Mouse (Mus musculus): ENCODE measurements around the gene H3f3a.
"Not testable (repeated sequence)": the region's sequence is repeated elsewhere in the genome, so short reads cannot be mapped to it uniquely, and the experiment has no call there.

Gene H3f3a

GRCm38 (mm10) chr1:180813885-180814740 lies at the start of gene H3f3a:
TSS of gene H3f3a (minus strand) at chr1:180813943.
- no peak for DNase-seq (ENCODE audit: extremely low read depth, low read depth, low spot score)

GRCm38 (mm10) chr1:180860030-180860429 lies 46.3 kb upstream of the H3f3a start:
- DNase-seq (ENCODE audit: extremely low read depth, low read depth, low spot score), result no peak

GRCm38 (mm10) chr1:180858763-180859162 lies 45.0 kb upstream of the H3f3a start:
- DNase-seq (ENCODE audit: extremely low read depth, low read depth, low spot score), result no peak

GRCm38 (mm10) chr1:180850316-180851270 lies 36.9 kb upstream of the H3f3a start, which contains the start of gene Sde2:
TSS of gene Sde2 (plus strand) at chr1:180851127.
- peak; percentile 71 for DNase-seq (ENCODE audit: extremely low read depth, low read depth, low spot score)

GRCm38 (mm10) chr1:180849701-180850301 lies 36.1 kb upstream of the H3f3a start:
- DNase-seq (ENCODE audit: extremely low read depth, low read depth, low spot score), result no peak

DNA sequence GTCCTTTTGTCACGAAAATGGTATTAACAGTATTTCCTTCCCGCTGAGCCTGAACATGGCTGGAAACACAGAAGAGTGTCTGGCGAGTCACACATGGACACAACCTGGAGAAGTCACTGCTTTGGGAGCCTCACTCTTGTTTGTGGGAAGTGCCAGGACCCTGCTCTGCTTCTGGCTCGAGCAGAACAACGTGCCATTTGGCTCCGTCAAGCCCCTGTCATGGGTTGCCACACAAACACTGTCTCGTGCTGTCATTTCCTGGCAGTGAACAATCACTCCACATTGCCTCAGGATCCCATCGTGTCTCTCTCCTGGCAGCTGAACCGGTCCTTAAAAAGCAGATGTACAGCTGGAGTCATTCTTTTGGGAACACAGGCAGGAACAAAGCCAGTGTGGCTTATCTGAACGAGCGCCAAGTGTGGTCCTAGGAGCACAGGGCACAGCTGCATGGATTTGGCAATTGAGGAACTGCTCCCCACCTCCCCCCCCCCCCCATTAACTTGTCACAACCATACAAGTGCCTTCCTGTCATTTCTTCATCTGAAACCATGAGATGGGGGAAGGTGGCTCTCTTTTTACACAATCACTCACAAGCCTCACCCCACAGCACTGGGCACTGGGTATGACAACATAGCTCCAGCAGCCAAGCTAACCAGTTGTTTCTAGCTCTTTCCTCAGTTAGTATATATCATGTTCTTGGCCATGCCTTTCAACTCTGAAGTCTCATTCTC lies 34.9 kb upstream of the H3f3a start:
- DNase-seq (ENCODE audit: extremely low read depth, low read depth, low spot score), result peak; percentile 76

GRCm38 (mm10) chr1:180848114-180848510 lies 34.4 kb upstream of the H3f3a start:
- no peak for DNase-seq (ENCODE audit: extremely low read depth, low read depth, low spot score)

- no peak for DNase-seq (ENCODE audit: extremely low read depth, low read depth, low spot score)
These were observed 28.0 kb upstream of the H3f3a start for GRCm38 (mm10) chr1:180841561-180842300.

GRCm38 (mm10) chr1:180839201-180839910 lies 25.6 kb upstream of the H3f3a start:
- DNase-seq (ENCODE audit: extremely low read depth, low read depth, low spot score), result no peak

DNA sequence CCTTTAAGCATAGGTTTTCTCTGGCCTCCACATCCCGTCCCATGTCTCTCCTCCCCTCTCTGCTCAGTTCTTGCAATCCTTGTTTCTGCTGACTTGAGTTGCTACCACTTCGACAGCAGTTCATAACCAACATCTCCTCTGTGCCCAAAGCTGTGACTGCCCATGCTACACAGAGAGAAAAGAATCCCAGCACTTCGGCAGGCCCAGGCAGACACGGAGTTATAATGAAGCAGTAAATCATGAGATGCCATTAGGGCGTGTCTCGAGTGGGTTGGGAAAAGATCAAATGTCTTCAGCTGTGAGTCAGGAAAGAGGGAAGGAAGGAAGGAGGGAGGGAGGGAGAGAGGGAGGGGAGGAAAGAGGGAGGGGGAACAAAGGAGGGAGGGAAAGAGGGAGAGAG lies 24.3 kb upstream of the H3f3a start:
- no peak for DNase-seq (ENCODE audit: extremely low read depth, low read depth, low spot score)

- no peak for DNase-seq (ENCODE audit: extremely low read depth, low read depth, low spot score)
These were observed 23.4 kb upstream of the H3f3a start for GRCm38 (mm10) chr1:180837186-180837585.

GRCm38 (mm10) chr1:180836467-180836866 lies 22.7 kb upstream of the H3f3a start:
- DNase-seq (ENCODE audit: extremely low read depth, low read depth, low spot score), result not testable (repeated sequence)

DNA sequence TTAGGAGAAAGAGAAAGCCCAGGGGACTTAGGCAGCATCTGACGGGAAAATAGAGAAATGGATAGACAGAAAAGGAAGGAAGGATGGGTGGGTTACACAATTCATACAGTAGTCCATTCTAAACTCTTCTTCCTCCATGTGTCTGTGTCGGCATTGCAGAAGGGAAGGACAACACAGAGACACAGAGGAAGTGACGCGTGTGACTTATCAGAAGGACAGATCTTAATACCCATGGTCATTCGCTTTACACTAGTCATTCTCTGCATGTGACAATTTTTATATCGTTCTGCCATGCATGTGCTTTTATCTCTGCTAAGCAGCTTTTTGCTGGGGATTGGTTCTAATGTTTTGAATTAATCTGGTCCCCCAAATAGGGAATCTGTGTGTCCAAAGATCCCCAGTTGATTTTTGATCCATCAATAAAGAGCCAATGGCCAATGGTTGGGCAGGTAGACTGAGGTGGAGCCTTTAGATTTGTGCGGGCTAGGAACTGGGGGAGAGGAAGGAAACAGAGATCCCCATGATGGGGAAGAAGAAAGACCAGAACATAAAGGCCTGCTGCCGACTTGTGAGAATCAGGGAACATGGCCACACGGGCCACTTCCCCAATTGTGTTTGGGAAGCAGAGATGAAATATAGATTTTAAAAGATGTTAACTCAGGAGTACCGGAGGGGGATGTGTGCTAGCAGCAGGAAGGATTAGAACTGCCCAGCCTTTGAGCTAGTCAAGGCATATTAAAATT lies 21.7 kb upstream of the H3f3a start:
- DNase-seq (ENCODE audit: extremely low read depth, low read depth, low spot score), result no peak

GRCm38 (mm10) chr1:180830588-180831346 lies 17.0 kb upstream of the H3f3a start:
- DNase-seq (ENCODE audit: extremely low read depth, low read depth, low spot score), result peak; percentile 81

DNA sequence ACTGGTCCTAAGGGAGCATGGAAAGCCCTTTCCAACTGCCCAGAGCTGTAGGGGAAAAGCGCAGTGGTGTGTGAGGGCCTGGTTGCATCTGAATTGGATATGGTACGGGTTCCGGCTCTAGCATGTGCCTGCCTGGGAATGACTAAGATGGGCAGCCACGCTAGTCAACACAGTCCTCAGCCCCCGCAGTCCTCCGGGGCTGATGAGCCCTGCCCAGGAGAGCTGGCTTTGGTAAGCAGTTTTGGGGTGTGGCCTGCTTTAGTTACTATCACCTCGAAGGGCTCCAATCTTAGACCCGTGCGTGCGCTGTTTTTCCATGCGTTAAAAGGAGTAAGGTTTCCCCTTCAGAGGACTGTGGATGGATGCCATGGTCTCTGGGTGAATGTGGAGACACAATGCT lies 16.4 kb upstream of the H3f3a start:
- DNase-seq (ENCODE audit: extremely low read depth, low read depth, low spot score), result no peak

DNA sequence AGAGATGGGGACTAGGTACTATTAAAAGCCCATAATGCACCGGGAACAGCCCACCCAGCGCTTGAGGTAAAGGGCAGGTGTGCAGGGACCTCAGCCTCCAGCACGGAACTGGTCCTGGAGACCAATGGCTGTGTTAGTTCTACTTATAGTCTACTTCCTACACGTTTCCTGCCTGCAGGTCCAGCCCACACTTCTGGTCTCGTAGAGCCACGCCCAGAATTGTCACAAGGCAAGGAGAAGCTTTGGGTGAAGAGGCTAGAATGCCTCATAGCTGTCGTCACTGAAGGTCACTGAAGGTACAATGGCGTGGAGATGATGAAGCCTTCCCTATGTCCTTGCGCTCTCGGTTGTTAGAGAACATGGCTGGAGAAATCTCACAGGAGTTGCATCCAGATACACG lies 16.0 kb upstream of the H3f3a start:
- DNase-seq (ENCODE audit: extremely low read depth, low read depth, low spot score), result no peak

GRCm38 (mm10) chr1:180826634-180827033 lies 12.9 kb upstream of the H3f3a start:
- DNase-seq (ENCODE audit: extremely low read depth, low read depth, low spot score), result no peak

- DNase-seq (ENCODE audit: extremely low read depth, low read depth, low spot score), result no peak
These were observed 11.0 kb upstream of the H3f3a start for GRCm38 (mm10) chr1:180824721-180825120.
